In the genomic region with DNA sequence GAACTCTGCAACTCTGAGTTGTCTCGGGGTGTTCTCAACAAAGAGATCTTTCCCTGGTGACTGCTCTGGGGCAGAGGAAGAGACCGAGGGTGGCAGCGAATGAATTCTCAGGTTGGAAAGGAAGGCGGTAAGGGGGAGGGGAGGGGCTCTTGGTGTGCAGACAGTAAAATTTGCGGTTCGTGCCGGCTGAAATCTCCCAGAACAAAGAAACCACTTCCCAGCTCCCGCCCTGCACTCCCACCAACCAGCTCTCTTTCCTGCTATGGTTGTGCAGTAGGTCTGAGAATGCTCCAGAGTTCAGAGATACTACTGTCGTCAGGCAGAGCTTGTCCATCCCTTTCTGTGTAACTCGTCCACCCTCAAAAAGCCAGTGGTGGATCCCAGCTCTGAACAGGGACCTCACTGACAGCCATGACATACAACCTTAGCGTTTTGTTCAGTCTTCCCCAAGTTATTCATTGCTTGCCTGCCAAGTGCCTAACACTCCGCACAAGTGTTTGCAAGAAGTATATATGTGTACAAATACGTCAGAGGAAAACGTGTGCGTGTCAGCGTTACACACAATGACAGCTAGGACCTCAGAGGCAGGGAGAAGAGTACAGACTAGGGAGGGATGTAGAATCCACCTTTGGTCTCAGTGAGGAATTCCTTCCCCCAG, we compare ENCODE assay signal across 8 mouse cellular contexts.
DNase-seq lines count a peak whose midpoint lies in the region; ATAC-seq and TF ChIP-seq lines count a peak whose summit lies in the region.

No protein-coding gene starts in this region.

- peaks cover 4% of the 10 kb centered on the region; the same call in 1 of the 2 replicates for H3K4me1 ChIP-seq in lung, postnatal 0 days (ENCODE audit: insufficient read depth, low read depth, low read length)
- H3K4me1 ChIP-seq in hindbrain, postnatal 0 days (ENCODE audit: insufficient read depth, low read length), result peaks cover 9% of the 10 kb centered on the region
- H3K4me1 ChIP-seq in midbrain, embryonic 14.5 days (ENCODE audit: control insufficient read depth, insufficient read depth, low read length), result peaks cover 43% of the 10 kb centered on the region

- peak; percentile 44 for DNase-seq in lung, postnatal 0 days (ENCODE audit: low spot score)
- no peak for DNase-seq in lung, postnatal 10 days
- peak; percentile 75 for DNase-seq in embryo, embryonic 11.5 days (ENCODE audit: low read depth, low spot score)
- peak; percentile 74 for DNase-seq in hindbrain, postnatal 0 days (ENCODE audit: low spot score)
- DNase-seq in midbrain, embryonic 14.5 days, result peak; percentile 87
- no peak for DNase-seq in spleen, adult 12 weeks (ENCODE audit: low spot score)
- no peak for DNase-seq in ovary, postnatal 14 days (ENCODE audit: low spot score)
- no peak for DNase-seq in adipocyte (ENCODE audit: low spot score)

- H3K4me3 ChIP-seq in lung, postnatal 0 days (ENCODE audit: low read depth, low read length), result peak overlapping the region; percentile 42
- peak overlapping the region; percentile 39 for H3K4me3 ChIP-seq in hindbrain, postnatal 0 days (ENCODE audit: low read length)
- peak overlapping the region; percentile 37 for H3K4me3 ChIP-seq in midbrain, embryonic 14.5 days (replicated peaks; ENCODE audit: low read depth, low read length)

- no peaks in the 10 kb centered on the region for H3K36me3 ChIP-seq in lung, postnatal 0 days (ENCODE audit: insufficient read depth, low read length)
- no peaks in the 10 kb centered on the region for H3K36me3 ChIP-seq in hindbrain, postnatal 0 days (ENCODE audit: insufficient read depth, low read length)
- H3K36me3 ChIP-seq in midbrain, embryonic 14.5 days (ENCODE audit: control insufficient read depth, insufficient read depth, low read length), result no peaks in the 10 kb centered on the region

- H3K9ac ChIP-seq in lung, postnatal 0 days (replicated peaks; ENCODE audit: low read depth), result peak overlapping the region; percentile 45
- peak overlapping the region; percentile 61 for H3K9ac ChIP-seq in hindbrain, postnatal 0 days (replicated peaks; ENCODE audit: low read length)
- peak overlapping the region; percentile 62 for H3K9ac ChIP-seq in midbrain, embryonic 14.5 days (replicated peaks; ENCODE audit: low read length)

- no peak for TF ChIP-seq CTCF in lung, postnatal 0 days (IDR thresholded peaks at IDR 0.05)
- TF ChIP-seq CTCF in hindbrain, postnatal 0 days (IDR thresholded peaks at IDR 0.05; ENCODE audit: low read depth), result no peak

- no peaks in the 10 kb centered on the region for H3K9me3 ChIP-seq in lung, postnatal 0 days (ENCODE audit: low read length)
- H3K9me3 ChIP-seq in hindbrain, postnatal 0 days (ENCODE audit: low read length), result no peaks in the 10 kb centered on the region
- no peaks in the 10 kb centered on the region for H3K9me3 ChIP-seq in midbrain, embryonic 14.5 days (ENCODE audit: control insufficient read depth, low read length)

- no peak overlapping the region for H3K27ac ChIP-seq in lung, postnatal 0 days (ENCODE audit: low read length)
- H3K27ac ChIP-seq in hindbrain, postnatal 0 days, result peak overlapping the region; percentile 95
- H3K27ac ChIP-seq in midbrain, embryonic 14.5 days (replicated peaks; ENCODE audit: low read depth, low read length), result peak overlapping the region; percentile 97

- WGBS in lung, postnatal 0 days, result 5% methylated on average over 16 of the region's 16 CpGs
- 7% methylated on average over 16 of the region's 16 CpGs for WGBS in hindbrain, postnatal 0 days
- WGBS in midbrain, embryonic 14.5 days, result 9% methylated on average over 16 of the region's 16 CpGs

- no peak for TF ChIP-seq EP300 in lung, postnatal 0 days (IDR thresholded peaks at IDR 0.05)

- peak; percentile 8; the same call in 1 of the 2 replicates for ATAC-seq in lung, postnatal 0 days
- peak; percentile 69 for ATAC-seq in hindbrain, postnatal 0 days
- peak; percentile 57 for ATAC-seq in midbrain, embryonic 14.5 days (ENCODE audit: low FRiP score, low TSS enrichment)

- peak overlapping the region; percentile 73 for H3K4me2 ChIP-seq in lung, postnatal 0 days (replicated peaks; ENCODE audit: low read depth, low read length)
- peak overlapping the region; percentile 75 for H3K4me2 ChIP-seq in hindbrain, postnatal 0 days (ENCODE audit: low read depth, low read length)
- peak overlapping the region; percentile 66 for H3K4me2 ChIP-seq in midbrain, embryonic 14.5 days (ENCODE audit: low read length)

- H3K27me3 ChIP-seq in lung, postnatal 0 days (replicated peaks; ENCODE audit: insufficient read depth, low read length), result no peaks in the 10 kb centered on the region
- H3K27me3 ChIP-seq in hindbrain, postnatal 0 days (ENCODE audit: insufficient read depth, low read length), result no peaks in the 10 kb centered on the region
- H3K27me3 ChIP-seq in midbrain, embryonic 14.5 days (ENCODE audit: control insufficient read depth, insufficient read depth, low read length), result no peaks in the 10 kb centered on the region

Comparison
In these comparisons a context has a peak if more than half of its experiments do, and no peak if none do; other contexts are left out.
1. DNase-seq: peak in lung, postnatal 0 days (single experiment), embryo, embryonic 11.5 days (single experiment), hindbrain, postnatal 0 days (single experiment) and midbrain, embryonic 14.5 days (single experiment); none in lung, postnatal 10 days (single experiment), spleen, adult 12 weeks (single experiment), ovary, postnatal 14 days (single experiment) and adipocyte (single experiment).
2. ATAC-seq: peak in every context shown above with its lines; median percentile 69 in hindbrain, postnatal 0 days; 57 in midbrain, embryonic 14.5 days; 8 in lung, postnatal 0 days.
3. Peak in every context shown above with its lines, with median percentiles within 50 percentile points of each other: H3K4me2 ChIP-seq, H3K4me3 ChIP-seq and H3K9ac ChIP-seq.